Mouse (Mus musculus) adrenal gland, postnatal 25 days (tissue): Measurements from ENCODE around the gene Gm813. TPM values are rescaled to one million over a fixed set of nuclear protein-coding genes. Genes with fewer than 3 reads are reported as not detected.
"Not testable (repeated sequence)": the region's sequence is repeated elsewhere in the genome, so short reads cannot be mapped to it uniquely, and the experiment has no call there.

Experiments
- DNase-seq: peaks from one replicate; pipeline ENCODE4 v3.0.0; 2021; ENCODE audit warnings: mixed read lengths
- long read RNA-seq: library from polyadenylated mRNA; stranded (forward); transcript quantifications from one replicate; pipeline ENCODE4 v2.0.0, GENCODE M21; 2021
- total RNA-seq: library from RNA; stranded (reverse); gene quantifications from 2 replicates; pipeline ENCODE4 v1.2.3, GENCODE M21; 2021

Gm813 gene
- not detected in 2 replicates for total RNA-seq
- long read RNA-seq = 0 reads

DNA sequence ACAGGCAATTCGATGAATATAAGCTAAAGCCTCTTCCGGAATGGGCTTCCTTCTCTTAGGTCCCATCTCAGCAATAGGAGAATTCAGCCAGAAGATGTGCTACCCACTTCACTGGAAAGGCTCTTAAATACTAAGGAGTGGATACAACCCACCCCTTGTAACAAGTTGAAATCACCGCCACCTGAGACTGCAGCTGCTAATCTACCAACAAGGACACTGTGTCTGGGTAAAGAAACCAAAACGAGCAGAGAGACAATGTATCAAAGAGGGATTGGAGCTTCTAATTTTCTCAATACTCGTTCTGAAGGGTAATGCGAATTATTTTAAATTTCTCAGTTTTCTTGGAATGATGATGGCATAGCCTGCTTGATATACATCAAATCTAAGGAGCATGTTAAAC lies at the start of gene Gm813:
Gene Gm813 (minus strand): TSS at position 101 of the 400 bp plus-strand sequence.
- no peak for DNase-seq

GRCm38 (mm10) chr16:58665137-58665536 lies 48.4 kb upstream of the Gm813 start:
- DNase-seq = not testable (repeated sequence)

DNA sequence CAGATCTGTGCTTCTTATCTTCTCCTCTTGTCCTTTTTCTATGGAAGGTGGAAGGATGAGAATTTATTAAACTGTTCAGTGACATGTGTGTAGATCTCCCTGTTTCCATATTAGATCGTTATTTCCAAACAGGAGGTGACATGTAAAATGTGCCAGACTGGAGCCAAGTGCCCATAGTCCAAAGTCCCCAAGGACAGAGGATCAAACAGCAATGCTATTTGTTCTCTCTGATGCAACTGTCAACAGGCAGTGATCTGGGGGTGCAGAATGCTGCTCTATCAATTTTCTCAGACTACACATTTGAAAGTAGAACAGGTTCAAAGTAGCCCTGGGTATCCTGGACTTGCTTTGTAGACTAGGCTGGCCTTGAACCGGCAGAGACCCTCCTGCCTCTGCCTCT lies 47.0 kb upstream of the Gm813 start:
- DNase-seq = no peak

- no peak for DNase-seq
Observed at GRCm38 (mm10) chr16:58663021-58663420, 46.2 kb upstream of the Gm813 start.

- no peak for DNase-seq
Observed at GRCm38 (mm10) chr16:58662287-58662791, 45.6 kb upstream of the Gm813 start.

- no peak for DNase-seq
Observed at GRCm38 (mm10) chr16:58661826-58662225, 45.0 kb upstream of the Gm813 start.

DNA sequence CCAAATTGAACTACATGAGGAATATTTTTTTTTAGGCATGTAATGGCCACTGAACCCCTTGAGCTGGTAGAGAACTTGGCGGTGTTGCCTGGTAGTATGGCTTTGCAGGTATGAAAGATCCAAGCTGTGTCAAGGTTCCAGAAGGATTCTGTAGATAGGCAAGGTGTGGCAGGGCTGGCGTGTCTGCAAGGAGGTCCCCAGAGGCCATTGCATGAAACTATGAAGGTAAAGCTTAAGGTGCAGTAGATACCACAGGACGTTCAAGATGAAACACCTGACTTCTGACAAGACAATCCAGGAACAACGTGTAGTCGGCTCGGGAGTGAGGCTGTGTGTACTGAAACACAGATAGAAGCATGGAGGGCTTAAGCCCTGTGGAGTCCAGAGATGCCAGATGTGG lies 41.9 kb upstream of the Gm813 start:
- no peak for DNase-seq

GRCm38 (mm10) chr16:58656526-58656925 lies 39.7 kb upstream of the Gm813 start:
- no peak for DNase-seq

DNA sequence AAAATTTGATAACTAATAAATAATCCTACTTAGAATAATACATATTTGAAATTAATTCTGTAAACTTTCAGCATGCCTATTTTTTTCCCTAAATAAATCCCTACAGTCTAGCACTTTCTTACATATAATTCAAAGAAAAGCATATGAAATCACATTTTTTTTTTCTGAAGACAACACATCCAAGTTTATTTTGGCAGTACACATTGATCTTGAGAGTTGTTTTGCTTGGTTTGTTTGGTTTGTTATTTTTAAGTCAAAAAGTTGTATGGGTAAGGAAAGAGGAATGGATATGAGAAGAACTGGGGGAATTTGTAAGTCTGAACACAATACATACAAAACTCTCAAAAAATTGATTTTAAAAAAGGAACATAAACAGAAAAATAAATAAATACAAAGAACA lies 39.0 kb upstream of the Gm813 start:
- no peak for DNase-seq

DNA sequence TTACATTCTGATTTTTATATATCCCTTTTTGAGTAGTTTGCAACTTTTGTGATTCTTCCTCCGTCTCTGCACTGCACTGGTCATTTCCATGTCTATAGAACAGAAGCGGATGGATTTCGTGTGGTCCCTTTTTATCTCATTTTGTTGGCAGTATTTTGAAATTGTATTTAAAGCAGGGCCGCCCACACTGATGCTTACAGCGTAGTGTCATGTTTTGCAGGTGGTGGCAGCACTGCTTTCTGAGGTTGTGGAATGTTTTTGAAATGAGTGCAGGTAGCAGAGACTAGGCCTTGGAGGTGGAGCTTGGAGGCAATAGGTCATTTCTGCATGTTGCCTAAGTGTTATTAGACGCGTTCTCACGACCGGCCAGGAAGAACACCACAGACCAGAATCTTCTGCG lies 33.2 kb upstream of the Gm813 start:
- no peak for DNase-seq

GRCm38 (mm10) chr16:58638689-58639175 lies 22.0 kb upstream of the Gm813 start, which contains the start of gene E330017A01Rik:
Gene E330017A01Rik, minus strand, starts transcription at chr16:58638739.
- no peak for DNase-seq

DNA sequence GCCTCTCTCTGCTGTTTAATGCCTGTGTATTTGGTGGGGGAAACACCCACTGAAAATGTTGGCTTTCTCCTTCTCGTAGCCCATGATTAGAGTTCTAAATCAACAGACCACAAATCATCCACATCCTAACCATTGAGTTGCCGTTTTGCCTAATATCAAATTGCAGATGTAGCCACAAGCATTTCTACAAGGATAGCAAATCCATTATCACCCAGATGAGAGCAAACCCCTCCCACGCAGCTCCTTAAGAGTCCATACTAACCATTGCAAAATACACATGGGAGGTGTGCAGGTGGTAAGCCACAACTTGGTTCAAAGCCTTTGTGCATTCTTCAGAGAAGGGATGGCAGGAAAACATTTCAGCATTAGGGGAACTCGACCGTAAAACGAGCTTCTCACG lies 21.2 kb upstream of the Gm813 start:
- DNase-seq = no peak

- DNase-seq = no peak
Observed at GRCm38 (mm10) chr16:58637448-58637847, 20.7 kb upstream of the Gm813 start.

DNA sequence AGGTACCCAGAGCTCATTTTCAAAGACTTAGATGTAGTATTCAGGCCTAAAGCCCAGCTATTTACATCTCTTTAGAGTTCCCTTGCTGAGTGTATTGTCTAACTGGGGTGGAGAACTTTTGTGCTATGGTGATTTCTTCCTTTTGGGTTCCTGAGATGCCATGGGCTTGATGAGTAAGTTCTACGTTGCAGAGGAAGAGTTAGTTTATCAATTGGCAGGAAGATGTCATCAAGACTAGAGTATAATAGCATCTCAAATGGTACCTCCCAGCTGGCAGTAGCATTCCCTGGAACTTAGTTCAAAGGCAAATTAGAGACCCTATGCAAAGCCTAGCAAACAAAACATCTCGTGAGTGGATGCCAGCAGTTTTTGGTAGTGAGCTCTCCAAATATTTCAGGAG lies 19.1 kb upstream of the Gm813 start:
- no peak for DNase-seq

DNA sequence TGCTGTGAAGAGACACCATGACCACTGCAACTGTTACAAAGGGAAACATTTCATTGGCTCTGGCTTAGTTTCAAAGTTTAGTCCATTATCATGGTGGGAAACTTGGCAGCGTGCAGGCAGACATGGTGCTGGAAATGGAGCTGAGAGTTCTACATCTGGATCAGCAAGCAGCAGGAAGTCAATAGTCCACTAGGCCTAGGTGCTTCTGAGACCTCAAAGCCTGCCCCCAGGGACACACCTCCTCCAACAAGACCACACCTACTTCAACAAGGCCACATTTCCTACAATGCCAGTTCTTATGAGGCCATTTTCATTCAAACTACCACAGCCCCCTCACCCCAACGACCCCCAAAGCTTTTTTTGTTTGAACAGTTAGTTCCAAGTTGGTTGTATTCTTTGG lies 13.0 kb upstream of the Gm813 start:
- DNase-seq = no peak

DNA sequence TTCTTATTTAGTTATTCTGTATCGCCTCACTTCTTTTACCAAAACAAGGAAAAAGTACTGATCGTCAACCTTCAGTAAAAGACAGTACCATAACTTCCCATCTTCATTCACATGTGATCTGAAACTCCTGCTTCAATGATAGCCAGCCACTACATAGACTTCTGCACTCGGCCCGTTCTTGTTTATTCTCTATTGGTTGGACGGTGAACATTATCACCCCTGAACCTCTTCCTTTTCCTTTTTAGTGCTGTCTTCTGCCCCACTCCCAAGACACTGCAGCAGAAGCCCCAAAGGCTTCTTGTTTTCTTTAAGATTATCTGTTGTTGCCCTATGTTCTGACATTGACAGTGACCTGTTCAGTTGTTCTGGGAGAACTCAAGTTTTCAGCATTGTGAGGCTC lies 12.2 kb upstream of the Gm813 start:
- no peak for DNase-seq

DNA sequence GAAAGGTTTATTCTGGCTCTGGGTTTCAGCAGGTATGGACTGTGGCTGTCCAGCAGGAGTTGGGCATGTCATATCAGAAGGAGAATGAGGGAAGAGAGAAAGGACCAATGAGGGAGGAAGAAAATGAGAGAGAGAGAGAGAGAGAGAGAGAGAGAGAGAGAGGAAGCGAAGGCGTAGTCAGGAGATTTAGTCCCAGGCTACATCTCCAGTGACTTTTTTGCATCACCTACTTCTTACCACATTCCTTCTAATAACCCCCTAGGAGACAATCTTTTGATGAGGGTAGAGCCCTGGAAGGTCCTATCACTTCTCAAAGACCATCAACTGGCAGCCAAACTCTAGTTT lies 11.5 kb upstream of the Gm813 start:
- no peak for DNase-seq

DNA sequence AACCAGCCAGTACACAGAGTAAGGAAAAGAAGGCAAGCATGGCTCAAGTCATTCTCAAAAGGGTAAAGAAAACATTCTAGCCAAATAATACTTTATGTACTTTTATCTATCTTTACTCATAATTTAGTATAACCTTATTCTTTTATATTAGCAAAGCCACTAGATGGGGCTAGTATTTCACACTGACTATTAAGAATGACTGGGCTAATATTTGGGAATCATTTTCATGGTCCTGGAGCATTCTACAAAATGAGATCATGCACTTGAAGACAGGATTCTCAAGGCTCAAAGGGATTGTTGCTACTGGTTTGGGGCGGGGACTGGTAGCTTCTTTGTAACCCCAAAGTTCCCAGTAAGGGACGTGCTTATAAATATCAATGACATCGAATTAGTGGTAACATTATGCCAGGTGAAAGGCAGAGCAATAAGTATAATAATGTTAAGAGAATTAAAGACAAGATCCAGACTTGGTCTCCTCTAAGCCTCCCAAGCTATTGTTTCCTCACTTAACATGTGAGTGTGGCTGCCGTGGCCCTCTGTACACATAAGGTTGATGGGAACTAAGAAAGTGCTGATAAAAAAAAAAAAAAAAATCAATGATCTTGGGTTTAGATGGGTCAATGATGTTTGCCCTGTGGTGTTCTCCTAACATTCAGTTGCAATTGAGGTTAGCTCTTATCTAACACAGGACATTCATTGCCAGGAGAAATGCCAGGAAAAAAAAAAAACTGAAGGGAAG lies 11.0 kb upstream of the Gm813 start:
- no peak for DNase-seq

GRCm38 (mm10) chr16:58623944-58624343 lies 7.2 kb upstream of the Gm813 start:
- DNase-seq = peak; percentile 15

DNA sequence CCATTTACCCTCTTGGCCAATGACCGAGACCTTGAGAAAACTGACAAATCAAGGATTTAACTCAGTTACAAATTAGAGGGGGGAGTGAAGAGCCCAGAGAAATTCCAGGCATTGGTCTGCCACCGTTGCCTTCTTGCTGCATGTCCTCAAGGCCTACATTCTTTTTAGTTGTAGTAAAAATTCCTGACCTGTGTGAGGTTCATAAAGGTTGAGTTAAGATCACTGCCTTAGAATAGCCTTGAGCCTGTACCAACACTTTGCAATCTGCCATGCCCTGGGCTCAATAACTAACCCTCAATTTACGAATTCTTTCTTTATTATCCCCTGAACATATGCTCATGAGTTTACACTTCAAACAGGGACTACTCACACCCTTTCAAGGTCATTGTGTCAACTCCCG lies 6.3 kb upstream of the Gm813 start:
- no peak for DNase-seq

DNA sequence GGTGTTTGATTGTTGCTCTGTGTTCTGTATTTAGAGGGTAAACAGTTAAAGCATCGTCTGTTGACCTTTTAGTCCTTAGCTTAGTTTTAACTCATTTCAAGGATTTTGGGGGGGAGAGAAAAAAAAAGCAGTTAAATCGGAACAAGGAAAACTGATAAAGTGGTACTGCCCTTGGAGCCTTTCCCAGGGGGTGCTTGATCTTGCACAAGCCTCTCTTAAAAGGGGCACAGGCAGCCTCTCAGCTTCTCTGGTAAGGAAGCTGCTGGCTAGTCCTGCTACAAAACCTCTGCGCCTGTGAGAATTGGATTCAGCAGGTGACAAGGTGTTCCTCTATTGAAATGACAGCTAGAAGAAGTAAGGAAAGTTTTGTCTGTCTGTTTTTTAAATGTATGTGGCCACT lies 5.6 kb upstream of the Gm813 start:
- no peak for DNase-seq

- DNase-seq = no peak
Observed at GRCm38 (mm10) chr16:58617346-58617745, 568 bp upstream of the Gm813 start.

DNA sequence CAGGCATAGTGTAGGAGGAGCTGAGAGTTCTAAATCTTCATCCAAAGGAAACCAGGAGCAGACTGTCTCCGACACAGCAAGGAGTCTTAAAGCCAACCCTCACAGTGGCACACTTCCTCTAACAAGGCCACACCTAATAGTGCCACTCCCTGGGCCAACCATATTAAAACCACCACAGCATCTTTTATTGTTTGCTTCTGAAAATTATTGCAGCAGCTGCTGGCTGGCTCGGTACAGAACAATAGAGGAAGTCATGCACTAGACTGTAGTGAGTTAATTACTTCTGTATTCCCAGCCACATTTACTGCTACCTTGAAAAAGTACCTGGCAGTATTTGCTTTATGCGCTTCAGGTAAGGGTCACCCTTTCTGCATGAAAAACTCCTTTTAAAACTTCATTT lies 3.8 kb downstream of the Gm813 start:
- DNase-seq = no peak

GRCm38 (mm10) chr16:58607101-58607500 lies 9.7 kb downstream of the Gm813 start:
- no peak for DNase-seq
